Mouse (Mus musculus): ENCODE data around the gene Phka1. TPM values are rescaled to one million over a fixed set of nuclear protein-coding genes. Genes with fewer than 3 reads are reported as not detected.

Gene Phka1
- polyA plus RNA-seq, 1 experiment from 2014 or later = 5.1 TPM

Other genes with a start within 250 kb of the Phka1 start
- 8.3 and 8.7 TPM in 2 replicates for gene Hdac8, start 138.9 kb downstream of the Phka1 start, polyA plus RNA-seq (2015; fragmentation: Nextera tagmentation; extraction: Ambion mirVana)
- gene Gm3880, start 42.7 kb upstream of the Phka1 start, polyA plus RNA-seq (2015; fragmentation: Nextera tagmentation; extraction: Ambion mirVana) = not detected in 2 replicates
- gene Gm9112, start 63.4 kb upstream of the Phka1 start, polyA plus RNA-seq (2015; fragmentation: Nextera tagmentation; extraction: Ambion mirVana) = not detected in 2 replicates
- not detected in 2 replicates for gene Dmrtc1b, start 63.6 kb upstream of the Phka1 start, polyA plus RNA-seq (2015; fragmentation: Nextera tagmentation; extraction: Ambion mirVana)
- not detected in 2 replicates for gene Dmrtc1c1, start 158.7 kb upstream of the Phka1 start, polyA plus RNA-seq (2015; fragmentation: Nextera tagmentation; extraction: Ambion mirVana)
- not detected in 2 replicates for gene Dmrtc1c2, start 210.4 kb upstream of the Phka1 start, polyA plus RNA-seq (2015; fragmentation: Nextera tagmentation; extraction: Ambion mirVana)
- gene 1700031F05Rik, start 223.7 kb upstream of the Phka1 start, polyA plus RNA-seq (2015; fragmentation: Nextera tagmentation; extraction: Ambion mirVana) = not detected in 2 replicates